8 mouse cellular contexts compared by ENCODE assay signal in the genomic region with DNA sequence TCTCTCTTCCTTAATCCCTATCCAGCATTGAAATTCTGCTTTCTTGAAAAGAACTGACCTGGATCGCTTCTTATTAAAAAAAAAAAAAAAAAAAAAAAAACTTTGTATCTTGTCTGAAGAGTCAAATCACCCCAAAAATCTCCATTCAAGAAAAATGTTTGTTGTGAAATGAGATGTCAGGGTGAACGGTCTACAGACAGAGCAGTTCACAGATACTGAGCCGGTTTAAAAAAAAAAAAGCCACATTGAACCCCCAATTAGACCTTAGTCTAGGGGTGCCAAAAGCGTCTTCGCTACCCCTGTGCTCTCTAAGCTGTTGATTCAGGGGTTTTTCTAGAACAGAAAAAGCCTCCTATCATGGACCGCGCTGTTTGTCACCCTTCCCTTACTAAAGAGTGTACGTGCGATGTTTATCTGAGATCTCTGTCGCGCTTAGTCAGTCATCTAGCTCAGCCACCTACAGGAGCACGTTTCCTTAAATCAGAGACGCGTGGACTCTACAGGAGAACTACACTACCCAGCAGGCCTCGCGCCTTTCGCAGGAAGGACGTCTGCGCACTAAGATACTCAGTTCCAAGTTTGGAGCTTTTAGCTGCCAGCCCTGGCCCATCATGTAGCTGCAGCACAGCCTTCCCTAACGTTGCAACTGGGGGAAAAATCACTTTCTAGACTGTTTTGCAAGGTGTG. TPM values are rescaled to one million over a fixed set of nuclear protein-coding genes. Genes with fewer than 3 reads are reported as not detected.
A peak's percentile ranks its signal among the peaks of the same experiment; 100 is the strongest.
DNase-seq lines count a peak whose midpoint lies in the region; ATAC-seq lines count a peak whose summit lies in the region.

TSS of gene Map2k6 (plus strand) at position 570 of the 687 bp plus-strand sequence.

- peak within 1 kb of the TSS; percentile 33 for H3K9ac ChIP-seq in intestine, embryonic 14.5 days (ENCODE audit: low read length)

- WGBS in intestine, embryonic 14.5 days = 12% methylated on average over 20 of the region's 20 CpGs

- ATAC-seq in intestine, embryonic 14.5 days (replicated peaks; ENCODE audit: low FRiP score, low TSS enrichment, low read depth) = peak; percentile 91
- peak; percentile 98 for ATAC-seq in megakaryocyte-erythroid progenitor cell, adult 5-6 weeks (replicated peaks; ENCODE audit: low FRiP score, low TSS enrichment, poor library complexity, severe bottlenecking)

- no peaks in the 10 kb centered on the region for H3K9me3 ChIP-seq in intestine, embryonic 14.5 days (ENCODE audit: control insufficient read depth, low read length)

- intact Hi-C loops in gastrocnemius, postnatal 36 days (cut with DNase I) = loop anchor here (5.0 kb wide), 1 partner anchor 49 kb away; no protein-coding TSS in a partner anchor
- intact Hi-C loops in left cerebral cortex, postnatal 14 days (cut with DNase I) = no loop called here

- H3K27me3 ChIP-seq in intestine, embryonic 14.5 days (replicated peaks; ENCODE audit: control insufficient read depth, insufficient read depth, low read length) = no peaks in the 10 kb centered on the region

- peaks cover 22% of the 10 kb centered on the region for H3K4me1 ChIP-seq in intestine, embryonic 14.5 days (replicated peaks; ENCODE audit: control insufficient read depth, insufficient read depth, low read length)

- H3K36me3 ChIP-seq in intestine, embryonic 14.5 days (ENCODE audit: control insufficient read depth, insufficient read depth, low read length) = no peaks in the 10 kb centered on the region

- H3K27ac ChIP-seq in intestine, embryonic 14.5 days (ENCODE audit: low read depth) = peak within 1 kb of the TSS; percentile 57

- H3K4me3 ChIP-seq in intestine, embryonic 14.5 days (ENCODE audit: low read depth, low read length) = peak within 1 kb of the TSS; percentile 83

- peak; percentile 87 for DNase-seq in adrenal gland, postnatal 10 days
- DNase-seq in embryo, embryonic 9.5 days (ENCODE audit: extremely low spot score) = peak; percentile 82
- peak; percentile 69 to 70 for DNase-seq in gastrocnemius, postnatal 36 days
- peak; percentile 83 for DNase-seq in intestine, embryonic 14.5 days (ENCODE audit: low spot score)
- DNase-seq in left cerebral cortex, postnatal 14 days (ENCODE audit: low spot score in 2 of 2) = peak; percentile 88 to 92
- peak; percentile 81 for DNase-seq in right cerebral cortex, postnatal 14 days
- DNase-seq in urinary bladder, postnatal 4 days (ENCODE audit: low spot score in 2 of 2) = peak; percentile 70 to 74

- peak within 1 kb of the TSS; percentile 77 for H3K4me2 ChIP-seq in intestine, embryonic 14.5 days (ENCODE audit: low read length)

RNA-seq across cellular contexts. Expression of gene Map2k6, which starts in this region (rescaled TPM):
- total RNA-seq in adrenal gland, postnatal 10 days (2021) = 10 to 100 TPM in 1 of 2 experiments, 1 to 10 TPM in 1; 7.6 to 11.0 TPM
- 10 to 100 TPM; 43.6 to 50.1 TPM for total RNA-seq in gastrocnemius, postnatal 36 days (2021)
- polyA plus RNA-seq in intestine, embryonic 14.5 days (2014; fragmentation: Nextera tagmentation; extraction: Ambion mirVana) = 25.5 and 26.4 TPM in 2 replicates
- total RNA-seq in left cerebral cortex, postnatal 14 days (2021) = 10 to 100 TPM; 22.8 to 25.1 TPM
- 6.3 and 6.4 TPM in 2 replicates for total RNA-seq in megakaryocyte-erythroid progenitor cell, adult 5-6 weeks (2014; fragmentation: Nextera tagmentation)
- 16.2 and 18.6 TPM in 2 replicates for total RNA-seq in megakaryocyte-erythroid progenitor cell, adult 5-6 weeks (2017)

Comparison
In these comparisons a context has a peak if more than half of its experiments do, and no peak if none do; other contexts are left out.
1. Peak in every context shown above with its lines: DNase-seq, ATAC-seq, H3K4me3 ChIP-seq and H3K27ac ChIP-seq.